Mouse (Mus musculus): ENCODE measurements around the gene Fpr1.

DNA sequence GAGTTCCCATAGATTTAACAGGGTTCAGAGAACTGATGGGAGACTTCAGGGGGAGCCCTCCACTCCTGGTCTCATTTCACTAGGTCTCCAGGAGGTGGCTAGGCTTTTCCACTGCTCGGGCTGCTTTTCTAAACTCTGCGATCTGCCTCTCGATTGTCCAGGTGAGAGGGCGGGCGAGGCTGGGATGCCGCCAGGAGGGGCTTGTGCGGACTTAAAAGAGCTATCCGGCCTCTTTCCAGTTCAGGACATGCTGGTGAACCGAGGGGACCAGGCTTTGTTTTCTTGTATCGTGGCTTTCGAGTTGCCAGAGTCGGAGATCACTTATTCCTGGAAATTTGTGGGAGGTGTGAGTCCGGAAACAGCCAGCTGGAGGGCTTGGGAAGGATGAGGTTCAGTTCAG, 46.3 kb downstream of the Fpr1 start:
- TF ChIP-seq POLR2A (IDR thresholded peaks at IDR 0.05; ENCODE audit: borderline replicate concordance, insufficient read depth, low read length) (no peak), CTCF (IDR thresholded peaks at IDR 0.05; ENCODE audit: borderline replicate concordance, insufficient read depth, low read depth, low read length) (no peak)
